Mouse (Mus musculus): ENCODE measurements around the gene Limd2. TPM values are rescaled to one million over a fixed set of nuclear protein-coding genes. Genes with fewer than 3 reads are reported as not detected.
A peak's percentile ranks its signal among the peaks of the same experiment; 100 is the strongest.

Gene Limd2
- polyA plus RNA-seq, 1 experiment from 2014 or later: 431 TPM

- WGBS: 91% methylated on average over 7 of the region's 7 CpGs
- Histone ChIP-seq H3K4me3 (ENCODE audit: low read depth, low read length) (no peak overlapping the region), H3K36me3 (replicated peaks; ENCODE audit: control insufficient read depth, insufficient read depth, low read depth, low read length) (peaks cover 16% of the 10 kb centered on the region), H3K9me3 (replicated peaks; ENCODE audit: control insufficient read depth, low read length) (no peaks in the 10 kb centered on the region), H3K9ac (replicated peaks; ENCODE audit: low read length) (no peak overlapping the region), H3K27me3 (ENCODE audit: control insufficient read depth, insufficient read depth, low read length) (no peaks in the 10 kb centered on the region), H3K27ac (replicated peaks; ENCODE audit: low read depth, low read length) (no peak overlapping the region), H3K4me2 (ENCODE audit: low read depth, low read length) (no peak overlapping the region), H3K4me1 (ENCODE audit: control insufficient read depth, insufficient read depth, low read length) (peaks cover 19% of the 10 kb centered on the region)
- DNase-seq (ENCODE audit: low spot score): no peak
- no peak for ATAC-seq (replicated peaks; ENCODE audit: insufficient number of reproducible peaks, low FRiP score, low TSS enrichment, low read depth)
These were observed 3.5 kb downstream of the Limd2 start for GRCm38 (mm10) chr11:106157154-106157553.

- Histone ChIP-seq H3K9ac (replicated peaks; ENCODE audit: low read length) (no peak overlapping the region), H3K4me3 (ENCODE audit: low read depth, low read length) (no peak overlapping the region), H3K4me2 (ENCODE audit: low read depth, low read length) (no peak overlapping the region), H3K9me3 (replicated peaks; ENCODE audit: control insufficient read depth, low read length) (no peaks in the 10 kb centered on the region), H3K36me3 (replicated peaks; ENCODE audit: control insufficient read depth, insufficient read depth, low read depth, low read length) (peaks cover 16% of the 10 kb centered on the region), H3K4me1 (ENCODE audit: control insufficient read depth, insufficient read depth, low read length) (peaks cover 16% of the 10 kb centered on the region), H3K27ac (replicated peaks; ENCODE audit: low read depth, low read length) (no peak overlapping the region), H3K27me3 (ENCODE audit: control insufficient read depth, insufficient read depth, low read length) (no peaks in the 10 kb centered on the region)
- WGBS: 80% methylated on average over 1 of the region's 1 CpGs
- no peak for DNase-seq (ENCODE audit: low spot score)
- ATAC-seq (replicated peaks; ENCODE audit: insufficient number of reproducible peaks, low FRiP score, low TSS enrichment, low read depth): no peak
These were observed 4.4 kb downstream of the Limd2 start for GRCm38 (mm10) chr11:106156257-106156656.

- WGBS: 60% methylated on average over 3 of the region's 3 CpGs
- Histone ChIP-seq H3K4me1 (ENCODE audit: control insufficient read depth, insufficient read depth, low read length) (peaks cover 11% of the 10 kb centered on the region), H3K4me2 (ENCODE audit: low read depth, low read length) (no peak overlapping the region), H3K9ac (replicated peaks; ENCODE audit: low read length) (no peak overlapping the region), H3K36me3 (replicated peaks; ENCODE audit: control insufficient read depth, insufficient read depth, low read depth, low read length) (peaks cover 18% of the 10 kb centered on the region), H3K9me3 (replicated peaks; ENCODE audit: control insufficient read depth, low read length) (no peaks in the 10 kb centered on the region), H3K4me3 (ENCODE audit: low read depth, low read length) (no peak overlapping the region), H3K27ac (replicated peaks; ENCODE audit: low read depth, low read length) (0 out of 2 replicates have a peak overlapping the region, but pooled peaks have one; percentile 28), H3K27me3 (ENCODE audit: control insufficient read depth, insufficient read depth, low read length) (no peaks in the 10 kb centered on the region)
- no peak for DNase-seq (ENCODE audit: low spot score)
- no peak for ATAC-seq (replicated peaks; ENCODE audit: insufficient number of reproducible peaks, low FRiP score, low TSS enrichment, low read depth)
These were observed 4.9 kb downstream of the Limd2 start for GRCm38 (mm10) chr11:106155761-106156160.

- Histone ChIP-seq H3K9me3 (replicated peaks; ENCODE audit: control insufficient read depth, low read length) (no peaks in the 10 kb centered on the region), H3K36me3 (replicated peaks; ENCODE audit: control insufficient read depth, insufficient read depth, low read depth, low read length) (peaks cover 21% of the 10 kb centered on the region), H3K9ac (replicated peaks; ENCODE audit: low read length) (no peak overlapping the region), H3K4me1 (ENCODE audit: control insufficient read depth, insufficient read depth, low read length) (peaks cover 9% of the 10 kb centered on the region), H3K4me3 (ENCODE audit: low read depth, low read length) (no peak overlapping the region), H3K27ac (replicated peaks; ENCODE audit: low read depth, low read length) (no peak overlapping the region), H3K27me3 (ENCODE audit: control insufficient read depth, insufficient read depth, low read length) (no peaks in the 10 kb centered on the region), H3K4me2 (ENCODE audit: low read depth, low read length) (no peak overlapping the region)
- ATAC-seq (replicated peaks; ENCODE audit: insufficient number of reproducible peaks, low FRiP score, low TSS enrichment, low read depth): no peak
- 71% methylated on average over 2 of the region's 2 CpGs for WGBS
- no peak for DNase-seq (ENCODE audit: low spot score)
These were observed 5.9 kb downstream of the Limd2 start for GRCm38 (mm10) chr11:106154770-106155169.

- H3K4me3 ChIP-seq (ENCODE audit: low read depth, low read length): no peak overlapping the region
- peaks cover 23% of the 10 kb centered on the region for H3K36me3 ChIP-seq (replicated peaks; ENCODE audit: control insufficient read depth, insufficient read depth, low read depth, low read length)
- H3K27me3 ChIP-seq (ENCODE audit: control insufficient read depth, insufficient read depth, low read length): no peaks in the 10 kb centered on the region
- no peak overlapping the region for H3K4me2 ChIP-seq (ENCODE audit: low read depth, low read length)
- H3K9ac ChIP-seq (replicated peaks; ENCODE audit: low read length): no peak overlapping the region
- WGBS: 74% methylated on average over 5 of the region's 5 CpGs
- H3K9me3 ChIP-seq (replicated peaks; ENCODE audit: control insufficient read depth, low read length): no peaks in the 10 kb centered on the region
- no peak for ATAC-seq (replicated peaks; ENCODE audit: insufficient number of reproducible peaks, low FRiP score, low TSS enrichment, low read depth)
- no peak for DNase-seq (ENCODE audit: low spot score)
- H3K4me1 ChIP-seq (ENCODE audit: control insufficient read depth, insufficient read depth, low read length): peaks cover 9% of the 10 kb centered on the region
- H3K27ac ChIP-seq (replicated peaks; ENCODE audit: low read depth, low read length): no peak overlapping the region
These were observed 6.6 kb downstream of the Limd2 start for GRCm38 (mm10) chr11:106154091-106154490.

GRCm38 (mm10) chr11:106152132-106152531 is 8.5 kb downstream of the Limd2 start:
- ATAC-seq (replicated peaks; ENCODE audit: insufficient number of reproducible peaks, low FRiP score, low TSS enrichment, low read depth) (no peak), DNase-seq (ENCODE audit: low spot score) (no peak)
- Histone ChIP-seq H3K27ac (replicated peaks; ENCODE audit: low read depth, low read length) (no peak overlapping the region), H3K9me3 (replicated peaks; ENCODE audit: control insufficient read depth, low read length) (no peaks in the 10 kb centered on the region), H3K9ac (replicated peaks; ENCODE audit: low read length) (no peak overlapping the region), H3K4me2 (ENCODE audit: low read depth, low read length) (no peak overlapping the region), H3K4me1 (ENCODE audit: control insufficient read depth, insufficient read depth, low read length) (no peaks in the 10 kb centered on the region), H3K4me3 (ENCODE audit: low read depth, low read length) (no peak overlapping the region), H3K27me3 (ENCODE audit: control insufficient read depth, insufficient read depth, low read length) (no peaks in the 10 kb centered on the region), H3K36me3 (replicated peaks; ENCODE audit: control insufficient read depth, insufficient read depth, low read depth, low read length) (peaks cover 11% of the 10 kb centered on the region)
- 83% methylated on average over 8 of the region's 8 CpGs for WGBS

- no peaks in the 10 kb centered on the region for H3K4me1 ChIP-seq (ENCODE audit: control insufficient read depth, insufficient read depth, low read length)
- no peak overlapping the region for H3K4me2 ChIP-seq (ENCODE audit: low read depth, low read length)
- H3K4me3 ChIP-seq (ENCODE audit: low read depth, low read length): no peak overlapping the region
- H3K27me3 ChIP-seq (ENCODE audit: control insufficient read depth, insufficient read depth, low read length): no peaks in the 10 kb centered on the region
- H3K36me3 ChIP-seq (replicated peaks; ENCODE audit: control insufficient read depth, insufficient read depth, low read depth, low read length): peaks cover 8% of the 10 kb centered on the region
- H3K27ac ChIP-seq (replicated peaks; ENCODE audit: low read depth, low read length): no peak overlapping the region
- no peak overlapping the region for H3K9ac ChIP-seq (replicated peaks; ENCODE audit: low read length)
- 90% methylated on average over 3 of the region's 3 CpGs for WGBS
- ATAC-seq (replicated peaks; ENCODE audit: insufficient number of reproducible peaks, low FRiP score, low TSS enrichment, low read depth) (no peak), DNase-seq (ENCODE audit: low spot score) (no peak)
- H3K9me3 ChIP-seq (replicated peaks; ENCODE audit: control insufficient read depth, low read length): no peaks in the 10 kb centered on the region
These were observed 9.4 kb downstream of the Limd2 start for GRCm38 (mm10) chr11:106151219-106151618.

- Histone ChIP-seq H3K36me3 (replicated peaks; ENCODE audit: control insufficient read depth, insufficient read depth, low read depth, low read length) (no peaks in the 10 kb centered on the region), H3K4me3 (ENCODE audit: low read depth, low read length) (no peak overlapping the region), H3K27me3 (ENCODE audit: control insufficient read depth, insufficient read depth, low read length) (no peaks in the 10 kb centered on the region), H3K9me3 (replicated peaks; ENCODE audit: control insufficient read depth, low read length) (no peaks in the 10 kb centered on the region), H3K4me1 (ENCODE audit: control insufficient read depth, insufficient read depth, low read length) (no peaks in the 10 kb centered on the region), H3K27ac (replicated peaks; ENCODE audit: low read depth, low read length) (peak overlapping the region; percentile 48; the same call in 1 of the 2 replicates), H3K4me2 (ENCODE audit: low read depth, low read length) (no peak overlapping the region), H3K9ac (replicated peaks; ENCODE audit: low read length) (no peak overlapping the region)
- DNase-seq (ENCODE audit: low spot score): peak; percentile 24
- no peak for ATAC-seq (replicated peaks; ENCODE audit: insufficient number of reproducible peaks, low FRiP score, low TSS enrichment, low read depth)
- WGBS: 33% methylated on average over 8 of the region's 8 CpGs
These were observed 25.8 kb downstream of the Limd2 start for GRCm38 (mm10) chr11:106134580-106135528.

Measured in embryonic facial prominence, embryonic 11.5 days (tissue).